Mouse (Mus musculus): ENCODE data around the gene Lrrn1.

The Lrrn1 gene

GRCm38 (mm10) chr6:107528877-107529864 is at the start of gene Lrrn1:
Gene Lrrn1, plus strand, starts transcription at chr6:107529768.
- no peak for DNase-seq (ENCODE audit: low read depth, low spot score)

- DNase-seq (ENCODE audit: low read depth, low spot score), result no peak
Measured at GRCm38 (mm10) chr6:107494491-107494890, 35.1 kb upstream of the Lrrn1 start.

GRCm38 (mm10) chr6:107495830-107496229 is 33.7 kb upstream of the Lrrn1 start:
- DNase-seq (ENCODE audit: low read depth, low spot score), result no peak

GRCm38 (mm10) chr6:107513716-107514115 is 15.9 kb upstream of the Lrrn1 start:
- DNase-seq (ENCODE audit: low read depth, low spot score), result no peak

- no peak for DNase-seq (ENCODE audit: low read depth, low spot score)
Measured at GRCm38 (mm10) chr6:107523953-107524352, 5.6 kb upstream of the Lrrn1 start.

GRCm38 (mm10) chr6:107529911-107530431 is 403 bp downstream of the Lrrn1 start:
- DNase-seq (ENCODE audit: low read depth, low spot score), result no peak

GRCm38 (mm10) chr6:107530621-107531285 is 1.2 kb downstream of the Lrrn1 start:
- no peak for DNase-seq (ENCODE audit: low read depth, low spot score)

- no peak for DNase-seq (ENCODE audit: low read depth, low spot score)
Measured at GRCm38 (mm10) chr6:107531526-107532080, 2.0 kb downstream of the Lrrn1 start.

GRCm38 (mm10) chr6:107534533-107534932 is 5.0 kb downstream of the Lrrn1 start:
- no peak for DNase-seq (ENCODE audit: low read depth, low spot score)

- DNase-seq (ENCODE audit: low read depth, low spot score), result no peak
Measured at GRCm38 (mm10) chr6:107536631-107537030, 7.1 kb downstream of the Lrrn1 start.

- no peak for DNase-seq (ENCODE audit: low read depth, low spot score)
Measured at GRCm38 (mm10) chr6:107541222-107541621, 11.7 kb downstream of the Lrrn1 start.

GRCm38 (mm10) chr6:107541918-107542317 is 12.3 kb downstream of the Lrrn1 start:
- DNase-seq (ENCODE audit: low read depth, low spot score), result no peak

GRCm38 (mm10) chr6:107546272-107546671 is 16.7 kb downstream of the Lrrn1 start:
- DNase-seq (ENCODE audit: low read depth, low spot score), result no peak

GRCm38 (mm10) chr6:107552511-107552910 is 22.9 kb downstream of the Lrrn1 start:
- no peak for DNase-seq (ENCODE audit: low read depth, low spot score)

- no peak for DNase-seq (ENCODE audit: low read depth, low spot score)
Measured at GRCm38 (mm10) chr6:107555364-107555763, 25.8 kb downstream of the Lrrn1 start.

GRCm38 (mm10) chr6:107556996-107557395 is 27.4 kb downstream of the Lrrn1 start:
- DNase-seq (ENCODE audit: low read depth, low spot score), result no peak

GRCm38 (mm10) chr6:107557806-107558205 is 28.2 kb downstream of the Lrrn1 start:
- no peak for DNase-seq (ENCODE audit: low read depth, low spot score)

- DNase-seq (ENCODE audit: low read depth, low spot score), result no peak
Measured at GRCm38 (mm10) chr6:107562255-107562654, 32.7 kb downstream of the Lrrn1 start.

GRCm38 (mm10) chr6:107566944-107567634 is 37.5 kb downstream of the Lrrn1 start:
- no peak for DNase-seq (ENCODE audit: low read depth, low spot score)

GRCm38 (mm10) chr6:107574561-107574960 is 45.0 kb downstream of the Lrrn1 start:
- DNase-seq (ENCODE audit: low read depth, low spot score), result no peak

- DNase-seq (ENCODE audit: low read depth, low spot score), result no peak
Measured at GRCm38 (mm10) chr6:107575405-107575804, 45.8 kb downstream of the Lrrn1 start.

Measured in brain, embryonic 18.5 days (tissue).